Mouse (Mus musculus) common myeloid progenitor, adult 5-6 weeks (primary cell): Measurements from ENCODE around the gene Smoc2. TPM values are rescaled to one million over a fixed set of nuclear protein-coding genes. Genes with fewer than 3 reads are reported as not detected.
A peak's percentile ranks its signal among the peaks of the same experiment; 100 is the strongest.

Source experiments
- ATAC-seq: replicated peaks from 2 replicates; pipeline ENCODE4 v1.8.0; 2016; ENCODE audit warnings: low read depth, mild to moderate bottlenecking, moderate TSS enrichment, inconsistent platforms; ENCODE audit not compliant: poor library complexity, severe bottlenecking
- total RNA-seq: library from RNA; stranded (forward); fragments of 200-1000, 187-1606 nt; gene quantifications from 2 replicates; pipeline ENCODE4 v1.2.3, GENCODE M21; 2017

Gene Smoc2
- total RNA-seq, 1 experiment from 2014 or later = not detected

GRCm38 (mm10) chr17:14273386-14273785, 5.9 kb upstream of the Smoc2 start:
- no peak for ATAC-seq

GRCm38 (mm10) chr17:14277310-14277709, 2.0 kb upstream of the Smoc2 start:
- no peak for ATAC-seq

GRCm38 (mm10) chr17:14279966-14280300, 627 bp downstream of the Smoc2 start:
- no peak for ATAC-seq

- ATAC-seq = no peak
These were observed 1.1 kb downstream of the Smoc2 start for GRCm38 (mm10) chr17:14280425-14280833.

GRCm38 (mm10) chr17:14288015-14288616, 8.8 kb downstream of the Smoc2 start:
- peak; percentile 80 for ATAC-seq

- ATAC-seq = no peak
These were observed 14.3 kb downstream of the Smoc2 start for GRCm38 (mm10) chr17:14293617-14294016.

- ATAC-seq = no peak
These were observed 15.8 kb downstream of the Smoc2 start for GRCm38 (mm10) chr17:14295146-14295545.

GRCm38 (mm10) chr17:14300361-14300760, 21.1 kb downstream of the Smoc2 start:
- no peak for ATAC-seq

- ATAC-seq = no peak
These were observed 22.4 kb downstream of the Smoc2 start for GRCm38 (mm10) chr17:14301491-14302344.

GRCm38 (mm10) chr17:14302356-14302755, 23.1 kb downstream of the Smoc2 start:
- ATAC-seq = no peak

- ATAC-seq = no peak
These were observed 24.4 kb downstream of the Smoc2 start for GRCm38 (mm10) chr17:14303722-14304121.

- ATAC-seq = no peak
These were observed 30.6 kb downstream of the Smoc2 start for GRCm38 (mm10) chr17:14309884-14310283.

- ATAC-seq = no peak
These were observed 33.1 kb downstream of the Smoc2 start for GRCm38 (mm10) chr17:14312440-14312839.

- no peak for ATAC-seq
These were observed 35.0 kb downstream of the Smoc2 start for GRCm38 (mm10) chr17:14314308-14314707.

GRCm38 (mm10) chr17:14316536-14316935, 37.2 kb downstream of the Smoc2 start:
- ATAC-seq = no peak

- ATAC-seq = no peak
These were observed 38.1 kb downstream of the Smoc2 start for GRCm38 (mm10) chr17:14317439-14317838.

GRCm38 (mm10) chr17:14326156-14326555, 46.9 kb downstream of the Smoc2 start:
- ATAC-seq = no peak

- ATAC-seq = no peak
These were observed 48.7 kb downstream of the Smoc2 start for GRCm38 (mm10) chr17:14328037-14328436.

GRCm38 (mm10) chr17:14330498-14330897, 51.2 kb downstream of the Smoc2 start:
- ATAC-seq = no peak

- no peak for ATAC-seq
These were observed 60.7 kb downstream of the Smoc2 start for GRCm38 (mm10) chr17:14339932-14340557.

GRCm38 (mm10) chr17:14340736-14341135, 61.4 kb downstream of the Smoc2 start:
- ATAC-seq = no peak
